Mouse (Mus musculus) stomach, embryonic 14.5 days (tissue): ENCODE results near the gene Cnnm3. TPM values are rescaled to one million over a fixed set of nuclear protein-coding genes. Genes with fewer than 3 reads are reported as not detected.

Experiments
- ATAC-seq: fragments of 200-750 bp; cut with Nextera tagmentation; 2 replicates; pipeline ENCODE4 v1.8.0; 2017; ENCODE audit warnings: low read depth, moderate TSS enrichment; ENCODE audit not compliant: insufficient number of reproducible peaks, insufficient read depth, low FRiP score
- H3K27ac ChIP-seq: fragments of 300-500 bp; sonication (generic); 2 replicates; pipeline ENCODE4 v1.5.1; 2014; ENCODE audit warnings: mild to moderate bottlenecking, low read length, moderate library complexity, mixed read lengths
- H3K27me3 ChIP-seq: fragments of 300-500 bp; sonication (generic); 2 replicates; pipeline ENCODE4 v1.6.1; 2014; ENCODE audit warnings: low read length, control low read depth, mixed read lengths; ENCODE audit not compliant: control insufficient read depth, insufficient read depth
- H3K36me3 ChIP-seq: fragments of 300-500 bp; sonication (generic); 2 replicates; pipeline ENCODE4 v1.6.1; 2014; ENCODE audit warnings: mild to moderate bottlenecking, control low read depth, low read length, moderate library complexity, mixed read lengths; ENCODE audit not compliant: control insufficient read depth, insufficient read depth
- H3K4me1 ChIP-seq: fragments of 300-500 bp; sonication (generic); 2 replicates; pipeline ENCODE4 v1.6.1; 2014; ENCODE audit warnings: low read length, control low read depth, mixed read lengths; ENCODE audit not compliant: control insufficient read depth, insufficient read depth
- H3K4me2 ChIP-seq: fragments of 300-500 bp; sonication (generic); replicated peaks from 2 replicates; pipeline ENCODE4 v1.6.1; 2014; ENCODE audit warnings: low read depth, low read length, control low read depth
- H3K4me3 ChIP-seq: fragments of 300-500 bp; sonication (generic); 2 replicates; pipeline ENCODE4 v1.5.1; 2014; ENCODE audit warnings: low read depth, low read length, control low read depth
- H3K9ac ChIP-seq: fragments of 300-500 bp; sonication (generic); replicated peaks from 2 replicates; pipeline ENCODE4 v1.6.1; 2014; ENCODE audit warnings: low read depth, mild to moderate bottlenecking, control low read depth, low read length, moderate library complexity, mixed read lengths
- H3K9me3 ChIP-seq: fragments of 300-500 bp; sonication (generic); 2 replicates; pipeline ENCODE4 v1.6.1; 2016; ENCODE audit warnings: low read depth, low read length, control low read depth; ENCODE audit not compliant: control insufficient read depth
- WGBS: fragments of 180-500 bp; shearing (Covaris S2); extraction: QIAGEN DNeasy Blood & Tissue Kit; methylation state at CpG from one replicate; pipeline ENCODE4 v1.1.7; 2014; 5-methylcytosine and 5-hydroxymethylcytosine counted together
- polyA plus RNA-seq: library from polyadenylated mRNA; unstranded; fragments of >200 nt; fragmentation: Nextera tagmentation; extraction: Ambion mirVana; gene quantifications from 2 replicates; pipeline ENCODE4 v1.2.1, GENCODE M21; 2014

Cnnm3 gene
- polyA plus RNA-seq, 1 experiment from 2014 or later = 8.4 TPM

GRCm38 (mm10) chr1:36567818-36568603 is 56.3 kb downstream of the Cnnm3 start:
- ATAC-seq = 0 out of 2 replicates have a peak, but pooled peaks have one; percentile 24
- Histone ChIP-seq H3K4me3 (no peak overlapping the region), H3K9ac (no peak overlapping the region), H3K9me3 (no peaks in the 10 kb centered on the region), H3K36me3 (no peaks in the 10 kb centered on the region), H3K27ac (peak overlapping the region; percentile 67; the same call in 1 of the 2 replicates), H3K4me2 (0 out of 2 replicates have a peak overlapping the region, but pooled peaks have one; percentile 2), H3K27me3 (no peaks in the 10 kb centered on the region), H3K4me1 (peaks cover 21% of the 10 kb centered on the region)
- 35% methylated on average over 21 of the region's 21 CpGs for WGBS

GRCm38 (mm10) chr1:36568776-36569175 is 57.1 kb downstream of the Cnnm3 start:
- H3K4me3 ChIP-seq = no peak overlapping the region
- no peaks in the 10 kb centered on the region for H3K27me3 ChIP-seq
- no peak overlapping the region for H3K4me2 ChIP-seq
- WGBS = 71% methylated on average over 4 of the region's 4 CpGs
- H3K9ac ChIP-seq = no peak overlapping the region
- ATAC-seq = peak; percentile 24; the same call in 1 of the 2 replicates
- H3K9me3 ChIP-seq = no peaks in the 10 kb centered on the region
- H3K36me3 ChIP-seq = no peaks in the 10 kb centered on the region
- peaks cover 28% of the 10 kb centered on the region for H3K4me1 ChIP-seq
- peak overlapping the region; percentile 67 for H3K27ac ChIP-seq

- no peak for ATAC-seq
- Histone ChIP-seq H3K27ac (peak overlapping the region; percentile 29; the same call in 1 of the 2 replicates), H3K9me3 (no peaks in the 10 kb centered on the region), H3K36me3 (no peaks in the 10 kb centered on the region), H3K9ac (no peak overlapping the region), H3K4me1 (peaks cover 38% of the 10 kb centered on the region), H3K4me3 (no peak overlapping the region), H3K4me2 (no peak overlapping the region), H3K27me3 (no peaks in the 10 kb centered on the region)
- 53% methylated on average over 7 of the region's 7 CpGs for WGBS
Observed at GRCm38 (mm10) chr1:36569694-36570276, 58.1 kb downstream of the Cnnm3 start.

- Histone ChIP-seq H3K9me3 (no peaks in the 10 kb centered on the region), H3K27me3 (no peaks in the 10 kb centered on the region), H3K9ac (no peak overlapping the region), H3K4me1 (peaks cover 39% of the 10 kb centered on the region), H3K4me2 (no peak overlapping the region), H3K36me3 (no peaks in the 10 kb centered on the region), H3K27ac (peak overlapping the region; percentile 29; the same call in 1 of the 2 replicates), H3K4me3 (no peak overlapping the region)
- 92% methylated on average over 5 of the region's 5 CpGs for WGBS
- ATAC-seq = no peak
Observed at GRCm38 (mm10) chr1:36570320-36570719, 58.7 kb downstream of the Cnnm3 start.

- 47% methylated on average over 6 of the region's 6 CpGs for WGBS
- Histone ChIP-seq H3K4me1 (peaks cover 50% of the 10 kb centered on the region), H3K4me3 (no peak overlapping the region), H3K27ac (0 out of 2 replicates have a peak overlapping the region, but pooled peaks have one; percentile 27), H3K36me3 (no peaks in the 10 kb centered on the region), H3K9ac (no peak overlapping the region), H3K4me2 (no peak overlapping the region), H3K9me3 (no peaks in the 10 kb centered on the region), H3K27me3 (no peaks in the 10 kb centered on the region)
- ATAC-seq = no peak
Observed at GRCm38 (mm10) chr1:36571627-36572026, 60.0 kb downstream of the Cnnm3 start.

- no peaks in the 10 kb centered on the region for H3K36me3 ChIP-seq
- H3K4me3 ChIP-seq = no peak overlapping the region
- H3K4me1 ChIP-seq = peaks cover 52% of the 10 kb centered on the region
- H3K4me2 ChIP-seq = no peak overlapping the region
- no peaks in the 10 kb centered on the region for H3K9me3 ChIP-seq
- no peaks in the 10 kb centered on the region for H3K27me3 ChIP-seq
- no peak for ATAC-seq
- no peak overlapping the region for H3K9ac ChIP-seq
- WGBS = 61% methylated on average over 2 of the region's 2 CpGs
- 0 out of 2 replicates have a peak overlapping the region, but pooled peaks have one; percentile 27 for H3K27ac ChIP-seq
Observed at GRCm38 (mm10) chr1:36572140-36572700, 60.6 kb downstream of the Cnnm3 start.

- Histone ChIP-seq H3K9me3 (no peaks in the 10 kb centered on the region), H3K4me2 (no peak overlapping the region), H3K27ac (no peak overlapping the region), H3K4me1 (peaks cover 52% of the 10 kb centered on the region), H3K36me3 (no peaks in the 10 kb centered on the region), H3K27me3 (no peaks in the 10 kb centered on the region), H3K4me3 (no peak overlapping the region), H3K9ac (no peak overlapping the region)
- no peak for ATAC-seq
- WGBS = 76% methylated on average over 1 of the region's 1 CpGs
Observed at GRCm38 (mm10) chr1:36572709-36573108, 61.0 kb downstream of the Cnnm3 start.

- no peak overlapping the region for H3K9ac ChIP-seq
- H3K4me3 ChIP-seq = no peak overlapping the region
- no peak overlapping the region for H3K4me2 ChIP-seq
- WGBS = 64% methylated on average over 8 of the region's 8 CpGs
- ATAC-seq = no peak
- H3K9me3 ChIP-seq = no peaks in the 10 kb centered on the region
- H3K27ac ChIP-seq = peak overlapping the region; percentile 67
- no peaks in the 10 kb centered on the region for H3K27me3 ChIP-seq
- no peaks in the 10 kb centered on the region for H3K36me3 ChIP-seq
- H3K4me1 ChIP-seq = peaks cover 44% of the 10 kb centered on the region
Observed at GRCm38 (mm10) chr1:36573524-36573923, 61.9 kb downstream of the Cnnm3 start.
